Mouse (Mus musculus): ENCODE measurements around the gene Tars2. TPM values are rescaled to one million over a fixed set of nuclear protein-coding genes. Genes with fewer than 3 reads are reported as not detected.

Gene Tars2
- polyA plus RNA-seq, 1 experiment from 2014 or later = 52.3 TPM

DNA sequence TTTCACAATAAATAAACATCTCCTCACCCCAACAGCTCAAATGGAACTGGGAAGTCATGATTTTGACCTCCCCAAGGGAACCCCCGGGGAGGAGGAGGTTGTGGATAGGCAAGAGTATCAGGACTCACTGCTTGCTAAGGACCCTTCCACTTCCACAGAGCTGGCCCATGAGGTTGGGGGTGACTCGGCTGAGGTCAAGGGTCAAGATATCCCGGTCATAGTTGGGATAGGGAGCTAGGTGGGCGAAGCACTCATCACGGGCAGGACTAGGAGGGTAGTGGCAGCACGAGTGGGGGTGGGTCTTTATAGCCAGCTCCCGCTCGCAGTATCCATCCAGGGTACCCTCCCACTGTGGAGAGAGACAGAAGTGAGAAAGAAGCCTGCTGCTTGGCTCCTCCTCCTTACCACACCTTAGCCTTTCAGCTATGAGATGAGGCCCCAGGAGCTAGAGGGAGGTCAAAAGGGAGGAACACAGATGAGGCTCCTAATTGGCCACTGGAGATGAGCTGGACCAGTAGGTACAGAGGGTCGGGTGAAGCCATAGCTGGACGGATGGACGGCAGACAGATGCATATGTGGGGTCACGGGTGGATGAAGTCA lies 24.8 kb downstream of the Tars2 start:
- TF ChIP-seq CTCF (IDR thresholded peaks at IDR 0.05; ENCODE audit: low read depth) = no peak
- no peak for ATAC-seq (ENCODE audit: insufficient read depth)
- Histone ChIP-seq H3K27me3 (ENCODE audit: insufficient read depth, low read length) (no peaks in the 10 kb centered on the region), H3K4me1 (ENCODE audit: insufficient read depth) (0 out of 2 replicates have a peak, but pooled peaks cover 3% of the 10 kb centered on the region), H3K9ac (no peak overlapping the region), H3K27ac (ENCODE audit: low read depth) (no peak overlapping the region), H3K36me3 (ENCODE audit: insufficient read depth) (peaks cover 16% of the 10 kb centered on the region; the same call in 1 of the 2 replicates), H3K9me3 (ENCODE audit: low read depth, low read length) (no peaks in the 10 kb centered on the region), H3K4me2 (no peak overlapping the region), H3K4me3 (ENCODE audit: low read depth, low read length) (no peak overlapping the region)
- DNase-seq = no peak
- WGBS = 78% methylated on average over 12 of the region's 12 CpGs

DNA sequence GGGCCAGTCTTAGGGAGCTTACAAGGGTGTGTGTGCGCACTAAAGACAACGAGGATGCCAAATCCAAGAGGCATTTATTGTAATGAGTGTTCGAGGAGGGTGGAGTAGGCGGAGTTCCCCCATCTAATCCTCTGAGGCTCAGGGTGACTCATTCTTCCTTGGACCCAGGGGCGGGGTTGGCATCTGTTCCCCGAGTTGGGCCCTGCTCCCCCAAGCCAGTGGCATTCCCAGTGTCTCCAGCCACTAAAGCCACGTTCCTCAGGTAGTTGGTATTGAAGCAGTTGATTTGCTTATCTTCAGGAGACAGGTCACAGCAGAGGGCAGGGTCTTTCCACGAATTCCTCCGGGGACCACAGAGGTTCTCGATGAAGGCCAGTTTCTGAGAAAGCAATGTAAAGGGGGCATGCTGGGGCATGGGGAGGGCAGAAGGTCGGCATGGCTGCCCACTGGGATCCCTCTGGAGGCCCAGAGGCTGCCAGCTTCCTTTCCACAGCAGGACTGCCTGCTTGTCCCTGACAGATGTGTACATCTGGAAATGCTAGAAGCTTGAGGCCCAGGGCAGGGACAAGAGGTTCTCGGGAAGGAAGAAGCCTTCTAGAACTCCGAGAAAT lies 25.8 kb downstream of the Tars2 start:
- no peak overlapping the region for H3K9ac ChIP-seq
- H3K27ac ChIP-seq (ENCODE audit: low read depth) = no peak overlapping the region
- DNase-seq = no peak

DNA sequence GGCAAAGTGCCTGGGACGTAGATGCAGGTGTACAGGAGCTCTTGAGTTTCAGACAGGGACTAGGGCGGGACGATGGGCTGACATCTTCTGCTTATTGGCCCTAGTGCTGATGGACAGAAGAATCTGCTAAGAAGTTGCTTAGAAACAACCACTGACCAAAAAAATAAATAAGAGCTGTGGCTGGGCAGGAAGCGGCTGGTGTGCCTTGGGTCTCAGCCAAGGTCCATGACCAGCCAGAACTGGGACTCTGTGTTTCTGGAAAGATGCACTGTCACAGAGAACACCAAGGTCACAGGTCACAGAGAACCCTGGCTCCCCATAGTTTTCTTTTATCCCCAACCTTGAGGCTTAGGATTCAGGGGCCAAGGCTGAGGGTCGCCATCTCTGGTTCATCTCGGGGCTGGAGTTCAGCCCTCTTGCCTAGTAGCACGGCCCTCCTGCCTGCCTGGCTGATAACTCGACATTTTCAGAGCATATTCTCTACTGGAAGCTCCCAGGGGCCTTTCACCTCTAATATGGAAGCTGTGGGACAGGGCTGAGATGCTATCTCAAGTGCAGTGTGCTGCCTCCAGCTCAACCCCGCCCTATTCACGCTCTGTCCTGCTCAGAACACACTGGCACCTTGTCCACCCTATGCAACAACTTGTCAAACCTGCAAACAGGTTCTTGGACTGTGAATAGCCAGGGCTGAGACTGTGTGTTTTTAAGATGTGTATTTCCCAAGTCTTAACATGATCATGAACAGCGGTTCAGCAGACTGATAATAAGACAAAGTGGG lies 27.1 kb downstream of the Tars2 start:
- Histone ChIP-seq H3K27me3 (ENCODE audit: insufficient read depth, low read length) (no peaks in the 10 kb centered on the region), H3K4me1 (ENCODE audit: insufficient read depth) (0 out of 2 replicates have a peak, but pooled peaks cover 3% of the 10 kb centered on the region), H3K36me3 (ENCODE audit: insufficient read depth) (peaks cover 13% of the 10 kb centered on the region; the same call in 1 of the 2 replicates), H3K9ac (no peak overlapping the region), H3K27ac (ENCODE audit: low read depth) (no peak overlapping the region), H3K4me2 (no peak overlapping the region), H3K4me3 (ENCODE audit: low read depth, low read length) (no peak overlapping the region), H3K9me3 (ENCODE audit: low read depth, low read length) (no peaks in the 10 kb centered on the region)
- peak; percentile 78 for DNase-seq
- 0 out of 2 replicates have a peak, but pooled peaks have one; percentile 19 for ATAC-seq (ENCODE audit: insufficient read depth)
- WGBS = 69% methylated on average over 11 of the region's 11 CpGs
- no peak for TF ChIP-seq CTCF (IDR thresholded peaks at IDR 0.05; ENCODE audit: low read depth)

More for the DNA sequence above, 25.8 kb downstream of the Tars2 start:
- Histone ChIP-seq H3K36me3 (ENCODE audit: insufficient read depth) (peaks cover 13% of the 10 kb centered on the region; the same call in 1 of the 2 replicates), H3K9me3 (ENCODE audit: low read depth, low read length) (no peaks in the 10 kb centered on the region), H3K4me3 (ENCODE audit: low read depth, low read length) (no peak overlapping the region), H3K27me3 (ENCODE audit: insufficient read depth, low read length) (no peaks in the 10 kb centered on the region), H3K4me2 (no peak overlapping the region), H3K4me1 (ENCODE audit: insufficient read depth) (0 out of 2 replicates have a peak, but pooled peaks cover 3% of the 10 kb centered on the region)
- WGBS = 72% methylated on average over 13 of the region's 13 CpGs
- no peak for ATAC-seq (ENCODE audit: insufficient read depth)
- TF ChIP-seq CTCF (IDR thresholded peaks at IDR 0.05; ENCODE audit: low read depth) = no peak

DNA sequence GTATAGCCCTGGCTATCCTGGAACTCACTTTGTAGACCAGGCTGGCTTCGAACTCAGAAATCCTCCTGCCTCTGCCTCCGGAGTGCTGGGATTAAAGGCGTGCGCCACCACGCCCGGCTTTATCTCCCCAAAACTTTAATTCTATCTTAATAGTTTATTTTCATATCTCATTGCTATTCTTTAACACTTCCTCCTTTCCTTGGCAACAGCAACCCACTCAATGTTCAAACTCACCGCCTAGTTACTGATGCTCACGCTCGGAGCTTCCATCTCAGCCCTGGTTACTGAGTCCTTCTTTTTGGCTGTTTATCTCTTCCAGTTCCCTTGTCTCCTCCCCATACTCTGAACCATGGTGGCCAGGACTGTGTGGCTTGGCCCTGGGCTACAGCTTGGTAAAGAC lies 27.7 kb downstream of the Tars2 start:
- WGBS = 95% methylated on average over 9 of the region's 9 CpGs
- DNase-seq = no peak
- peaks cover 13% of the 10 kb centered on the region; the same call in 1 of the 2 replicates for H3K36me3 ChIP-seq (ENCODE audit: insufficient read depth)
- ATAC-seq (ENCODE audit: insufficient read depth) = 0 out of 2 replicates have a peak, but pooled peaks have one; percentile 3
- H3K9me3 ChIP-seq (ENCODE audit: low read depth, low read length) = no peaks in the 10 kb centered on the region
- H3K4me1 ChIP-seq (ENCODE audit: insufficient read depth) = 0 out of 2 replicates have a peak, but pooled peaks cover 3% of the 10 kb centered on the region
- H3K4me3 ChIP-seq (ENCODE audit: low read depth, low read length) = no peak overlapping the region
- no peaks in the 10 kb centered on the region for H3K27me3 ChIP-seq (ENCODE audit: insufficient read depth, low read length)
- H3K9ac ChIP-seq = no peak overlapping the region
- H3K27ac ChIP-seq (ENCODE audit: low read depth) = no peak overlapping the region
- no peak for TF ChIP-seq CTCF (IDR thresholded peaks at IDR 0.05; ENCODE audit: low read depth)
- no peak overlapping the region for H3K4me2 ChIP-seq

DNA sequence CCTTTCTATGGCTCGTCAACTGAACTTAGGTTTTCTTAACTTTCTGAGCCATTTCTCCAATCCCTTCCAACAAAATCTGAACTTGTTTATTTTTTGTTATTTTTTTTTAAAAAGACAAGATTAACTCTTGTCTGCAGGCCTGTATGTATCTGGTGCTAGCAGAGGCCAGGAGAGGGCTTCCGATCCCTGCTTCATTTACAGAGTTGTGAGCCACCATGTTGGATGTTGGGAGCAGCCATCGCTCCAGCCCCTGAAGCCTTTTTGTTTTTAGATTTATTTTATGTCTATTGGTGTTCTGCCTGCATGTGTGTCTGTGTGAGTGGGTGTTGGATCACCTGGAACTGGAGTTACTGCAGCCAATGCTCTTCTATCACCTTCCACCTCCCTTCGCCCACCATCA lies 28.2 kb downstream of the Tars2 start:
- no peak for DNase-seq
- Histone ChIP-seq H3K9ac (no peak overlapping the region), H3K4me2 (no peak overlapping the region), H3K36me3 (ENCODE audit: insufficient read depth) (peaks cover 13% of the 10 kb centered on the region; the same call in 1 of the 2 replicates), H3K27ac (ENCODE audit: low read depth) (no peak overlapping the region), H3K9me3 (ENCODE audit: low read depth, low read length) (no peaks in the 10 kb centered on the region), H3K27me3 (ENCODE audit: insufficient read depth, low read length) (no peaks in the 10 kb centered on the region), H3K4me1 (ENCODE audit: insufficient read depth) (0 out of 2 replicates have a peak, but pooled peaks cover 3% of the 10 kb centered on the region), H3K4me3 (ENCODE audit: low read depth, low read length) (no peak overlapping the region)
- WGBS = 90% methylated on average over 4 of the region's 4 CpGs
- ATAC-seq (ENCODE audit: insufficient read depth) = no peak
- TF ChIP-seq CTCF (IDR thresholded peaks at IDR 0.05; ENCODE audit: low read depth) = 0 out of 2 replicates have a peak, but pooled peaks have one; percentile 1

DNA sequence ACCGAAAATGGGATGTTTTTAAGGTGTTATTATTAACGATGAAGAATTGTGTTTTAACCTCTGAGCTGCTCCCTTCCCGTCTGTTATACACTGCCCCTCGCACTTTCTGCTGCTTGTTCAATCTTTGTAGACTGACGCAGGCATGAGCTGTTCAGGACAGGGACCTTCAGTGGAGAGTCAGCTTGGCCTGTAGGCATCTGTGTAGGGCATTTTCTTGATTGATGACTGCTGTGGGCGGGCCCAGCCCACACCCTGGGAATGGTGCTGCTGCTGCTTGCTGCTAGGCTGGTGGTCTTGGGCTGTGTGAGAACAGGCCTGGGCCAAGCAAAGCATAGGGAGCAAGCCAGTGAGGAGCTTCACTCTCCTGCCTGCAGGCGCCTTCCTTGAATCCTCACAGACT lies 29.6 kb downstream of the Tars2 start:
- Histone ChIP-seq H3K4me1 (ENCODE audit: insufficient read depth) (0 out of 2 replicates have a peak, but pooled peaks cover 3% of the 10 kb centered on the region), H3K4me2 (no peak overlapping the region), H3K9ac (no peak overlapping the region), H3K9me3 (ENCODE audit: low read depth, low read length) (no peaks in the 10 kb centered on the region), H3K36me3 (ENCODE audit: insufficient read depth) (peaks cover 9% of the 10 kb centered on the region; the same call in 1 of the 2 replicates), H3K4me3 (ENCODE audit: low read depth, low read length) (no peak overlapping the region), H3K27me3 (ENCODE audit: insufficient read depth, low read length) (no peaks in the 10 kb centered on the region), H3K27ac (ENCODE audit: low read depth) (no peak overlapping the region)
- DNase-seq (no peak), ATAC-seq (ENCODE audit: insufficient read depth) (0 out of 2 replicates have a peak, but pooled peaks have one; percentile 33)
- TF ChIP-seq CTCF (IDR thresholded peaks at IDR 0.05; ENCODE audit: low read depth) = no peak
- 64% methylated on average over 7 of the region's 7 CpGs for WGBS
